Mouse (Mus musculus): ENCODE data around the gene Npsr1.

DNA sequence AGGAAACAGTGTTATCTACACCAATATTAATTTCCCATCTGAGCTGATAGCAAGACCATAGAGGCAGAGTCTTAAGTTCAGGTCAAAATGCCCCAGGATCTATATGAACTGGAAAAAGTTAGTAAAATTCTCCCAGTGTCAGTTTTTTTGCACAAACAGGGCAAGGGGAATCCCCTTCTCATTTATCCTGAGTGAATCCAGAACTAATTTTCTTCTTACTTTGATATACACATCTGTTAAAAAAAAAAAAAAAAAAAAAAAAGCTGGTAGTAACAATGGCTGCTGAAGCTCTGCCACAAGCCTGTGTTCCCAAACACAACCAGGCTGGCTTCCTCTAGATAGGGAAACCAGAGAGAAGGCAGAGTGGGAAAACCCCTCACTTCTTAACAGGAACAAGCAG, 5.9 kb upstream of the Npsr1 start:
- TF ChIP-seq CTCF (IDR thresholded peaks at IDR 0.05; ENCODE audit: low read depth) (no peak), EP300 (IDR thresholded peaks at IDR 0.05; ENCODE audit: low read depth) (no peak)
